Mouse (Mus musculus) lung, embryonic 16.5 days (tissue): ENCODE measurements at regions not wholly inside any gene's neighbourhood (a gene's known extent, or its start where the extent isn't known, plus 50 kb on each side); places are given as distances from the start of the nearest gene placed in this dataset.

Experiments
- ATAC-seq: fragments of 200-750 bp; cut with Nextera tagmentation; 2 replicates; pipeline ENCODE4 v1.8.0; 2017; ENCODE audit warnings: low read depth, mild to moderate bottlenecking, moderate library complexity
- H3K27ac ChIP-seq: fragments of 300-500 bp; sonication (generic); 2 replicates; pipeline ENCODE4 v1.5.1; 2014; ENCODE audit warnings: mild to moderate bottlenecking, control low read depth, low read length
- H3K27me3 ChIP-seq: fragments of 300-500 bp; sonication (generic); 2 replicates; pipeline ENCODE4 v1.6.1; 2014; ENCODE audit warnings: low read depth, low read length, mixed read lengths; ENCODE audit not compliant: control insufficient read depth, insufficient read depth
- H3K36me3 ChIP-seq: fragments of 300-500 bp; sonication (generic); 2 replicates; pipeline ENCODE4 v1.6.1; 2014; ENCODE audit warnings: low read length; ENCODE audit not compliant: control insufficient read depth, insufficient read depth
- H3K4me1 ChIP-seq: fragments of 300-500 bp; sonication (generic); replicated peaks from 2 replicates; pipeline ENCODE4 v1.6.1; 2014; ENCODE audit warnings: low read length, mixed read lengths; ENCODE audit not compliant: control insufficient read depth, insufficient read depth
- H3K4me2 ChIP-seq: fragments of 300-500 bp; sonication (generic); 2 replicates; pipeline ENCODE4 v1.6.1; 2014; ENCODE audit warnings: low read depth, low read length, control low read depth
- H3K4me3 ChIP-seq: fragments of 300-500 bp; sonication (generic); 2 replicates; pipeline ENCODE4 v1.5.1; 2014; ENCODE audit warnings: mild to moderate bottlenecking, low read length, control low read depth
- H3K9ac ChIP-seq: fragments of 300-500 bp; sonication (generic); 2 replicates; pipeline ENCODE4 v1.6.1; 2014; ENCODE audit warnings: low read length, control low read depth
- H3K9me3 ChIP-seq: fragments of 300-500 bp; sonication (generic); 2 replicates; pipeline ENCODE4 v1.6.1; 2016; ENCODE audit warnings: low read length; ENCODE audit not compliant: control insufficient read depth
- WGBS: fragments of 180-500 bp; shearing (Covaris S2); extraction: QIAGEN DNeasy Blood & Tissue Kit; methylation state at CpG from one replicate; pipeline ENCODE4 v1.1.7; 2014; 5-methylcytosine and 5-hydroxymethylcytosine counted together

- H3K9me3 ChIP-seq = no peaks in the 10 kb centered on the region
- WGBS = 55% methylated on average over 2 of the region's 2 CpGs
- no peak overlapping the region for H3K4me3 ChIP-seq
- H3K4me1 ChIP-seq = no peaks in the 10 kb centered on the region
- H3K9ac ChIP-seq = no peak overlapping the region
- ATAC-seq = no peak
- no peak overlapping the region for H3K27ac ChIP-seq
- H3K36me3 ChIP-seq = no peaks in the 10 kb centered on the region
- H3K4me2 ChIP-seq = no peak overlapping the region
- no peaks in the 10 kb centered on the region for H3K27me3 ChIP-seq
These were observed 819.6 kb downstream of the Gm9195 start for GRCm38 (mm10) chr14:71671994-71672393.

GRCm38 (mm10) chr14:71670435-71670834 lies 821.2 kb downstream of the Gm9195 start:
- WGBS = 0% methylated on average over 1 of the region's 1 CpGs
- Histone ChIP-seq H3K9ac (no peak overlapping the region), H3K27me3 (no peaks in the 10 kb centered on the region), H3K4me3 (no peak overlapping the region), H3K9me3 (no peaks in the 10 kb centered on the region), H3K27ac (no peak overlapping the region), H3K4me2 (no peak overlapping the region), H3K4me1 (no peaks in the 10 kb centered on the region), H3K36me3 (no peaks in the 10 kb centered on the region)
- peak; percentile 74; the same call in 1 of the 2 replicates for ATAC-seq

DNA sequence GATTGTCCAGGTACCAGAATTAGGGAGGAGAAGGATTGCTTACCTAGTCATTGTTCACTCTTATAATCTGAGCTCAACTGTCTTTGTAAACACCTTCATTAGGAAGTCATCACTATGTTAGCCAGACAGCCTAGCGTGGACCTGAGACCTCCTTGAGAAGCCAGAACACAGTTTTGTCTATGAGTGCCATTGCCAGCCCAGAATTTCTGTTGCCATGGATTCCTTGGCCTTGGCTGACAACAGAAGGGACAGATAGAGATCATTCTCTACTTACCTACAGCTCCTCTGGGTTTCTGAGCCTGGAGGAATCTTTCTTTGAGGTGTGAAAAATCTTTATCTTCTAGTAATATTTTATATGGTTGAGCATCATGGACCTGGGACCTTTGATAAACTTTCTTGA lies 825.0 kb downstream of the Gm9195 start:
- 70% methylated on average over 1 of the region's 1 CpGs for WGBS
- Histone ChIP-seq H3K9ac (no peak overlapping the region), H3K4me1 (no peaks in the 10 kb centered on the region), H3K27me3 (no peaks in the 10 kb centered on the region), H3K27ac (no peak overlapping the region), H3K9me3 (no peaks in the 10 kb centered on the region), H3K4me2 (no peak overlapping the region), H3K36me3 (no peaks in the 10 kb centered on the region), H3K4me3 (no peak overlapping the region)
- no peak for ATAC-seq

- no peak overlapping the region for H3K4me2 ChIP-seq
- no peaks in the 10 kb centered on the region for H3K36me3 ChIP-seq
- WGBS = 36% methylated on average over 2 of the region's 2 CpGs
- H3K27me3 ChIP-seq = no peaks in the 10 kb centered on the region
- ATAC-seq = no peak
- no peaks in the 10 kb centered on the region for H3K4me1 ChIP-seq
- H3K9ac ChIP-seq = no peak overlapping the region
- H3K27ac ChIP-seq = no peak overlapping the region
- no peak overlapping the region for H3K4me3 ChIP-seq
- no peaks in the 10 kb centered on the region for H3K9me3 ChIP-seq
These were observed 831.5 kb downstream of the Gm9195 start for GRCm38 (mm10) chr14:71660166-71660565.

DNA sequence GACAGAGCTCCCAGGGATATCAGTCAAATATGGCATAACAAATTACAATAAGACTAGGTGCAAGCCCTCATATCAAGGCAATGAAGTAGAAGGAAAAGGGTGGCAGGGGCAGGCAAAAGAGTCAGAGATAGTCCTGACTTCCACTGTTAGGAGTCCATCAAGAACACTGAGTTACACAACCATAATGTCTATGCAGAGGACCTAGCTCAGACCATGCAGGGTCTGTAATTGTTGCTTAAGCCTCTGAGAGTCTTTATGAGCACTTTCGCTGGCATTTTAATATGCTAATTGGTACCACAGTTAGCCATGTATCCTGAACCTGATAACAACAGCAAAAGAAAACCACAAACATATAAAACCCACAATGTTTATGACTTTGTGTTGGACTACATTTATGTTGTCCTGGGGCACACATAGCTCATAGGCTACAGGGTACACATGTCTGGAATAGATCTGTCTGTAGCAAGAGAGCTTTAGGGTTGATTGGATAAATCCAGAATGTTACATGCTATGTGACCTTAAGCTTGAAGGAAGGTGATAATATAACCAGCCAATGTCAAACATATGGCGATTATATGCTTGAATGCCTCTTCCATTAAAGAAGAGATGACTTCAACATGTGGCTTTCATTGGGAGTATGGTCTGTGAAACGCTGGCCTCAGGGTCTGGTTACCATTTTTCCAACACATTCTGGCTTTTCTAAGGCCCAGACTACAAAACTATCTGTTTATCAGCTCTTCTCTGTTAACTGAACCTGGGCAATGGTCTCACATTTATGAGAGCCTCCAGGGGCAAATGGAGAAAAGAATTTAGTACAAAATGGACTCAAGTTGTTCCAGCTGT lies 836.6 kb downstream of the Gm9195 start:
- WGBS = 74% methylated on average over 3 of the region's 3 CpGs
- Histone ChIP-seq H3K27ac (no peak overlapping the region), H3K4me3 (no peak overlapping the region), H3K4me1 (no peaks in the 10 kb centered on the region), H3K9ac (no peak overlapping the region), H3K27me3 (no peaks in the 10 kb centered on the region), H3K9me3 (no peaks in the 10 kb centered on the region), H3K4me2 (no peak overlapping the region), H3K36me3 (no peaks in the 10 kb centered on the region)
- no peak for ATAC-seq

GRCm38 (mm10) chr14:71642536-71642935 lies 849.1 kb downstream of the Gm9195 start:
- no peaks in the 10 kb centered on the region for H3K27me3 ChIP-seq
- ATAC-seq = no peak
- H3K9ac ChIP-seq = no peak overlapping the region
- no peaks in the 10 kb centered on the region for H3K36me3 ChIP-seq
- H3K27ac ChIP-seq = no peak overlapping the region
- no peaks in the 10 kb centered on the region for H3K4me1 ChIP-seq
- 83% methylated on average over 1 of the region's 1 CpGs for WGBS
- no peak overlapping the region for H3K4me3 ChIP-seq
- no peak overlapping the region for H3K4me2 ChIP-seq
- H3K9me3 ChIP-seq = no peaks in the 10 kb centered on the region

DNA sequence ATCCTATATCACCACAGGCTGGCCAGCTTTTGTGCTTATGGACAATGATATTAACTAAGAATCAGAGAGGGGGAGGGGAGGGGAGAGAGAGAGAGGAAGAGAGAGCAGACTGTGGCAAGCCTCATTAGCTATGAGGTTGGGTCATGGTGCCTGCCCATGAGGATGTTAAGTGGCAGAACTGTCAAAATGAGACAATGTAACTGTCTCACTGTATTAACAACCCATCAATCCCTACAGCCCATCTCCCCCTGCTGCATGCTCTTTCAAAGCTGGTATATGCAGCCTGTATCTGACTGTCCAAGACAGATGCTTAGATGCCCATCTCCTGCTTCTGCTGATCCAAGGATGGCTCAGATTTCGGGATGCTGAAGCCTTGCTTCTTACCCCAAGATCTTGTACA lies 852.6 kb downstream of the Gm9195 start:
- no peaks in the 10 kb centered on the region for H3K27me3 ChIP-seq
- no peaks in the 10 kb centered on the region for H3K4me1 ChIP-seq
- no peaks in the 10 kb centered on the region for H3K36me3 ChIP-seq
- ATAC-seq = no peak
- 65% methylated on average over 1 of the region's 1 CpGs for WGBS
- no peak overlapping the region for H3K9ac ChIP-seq
- no peak overlapping the region for H3K27ac ChIP-seq
- H3K4me3 ChIP-seq = no peak overlapping the region
- no peak overlapping the region for H3K4me2 ChIP-seq
- no peaks in the 10 kb centered on the region for H3K9me3 ChIP-seq

DNA sequence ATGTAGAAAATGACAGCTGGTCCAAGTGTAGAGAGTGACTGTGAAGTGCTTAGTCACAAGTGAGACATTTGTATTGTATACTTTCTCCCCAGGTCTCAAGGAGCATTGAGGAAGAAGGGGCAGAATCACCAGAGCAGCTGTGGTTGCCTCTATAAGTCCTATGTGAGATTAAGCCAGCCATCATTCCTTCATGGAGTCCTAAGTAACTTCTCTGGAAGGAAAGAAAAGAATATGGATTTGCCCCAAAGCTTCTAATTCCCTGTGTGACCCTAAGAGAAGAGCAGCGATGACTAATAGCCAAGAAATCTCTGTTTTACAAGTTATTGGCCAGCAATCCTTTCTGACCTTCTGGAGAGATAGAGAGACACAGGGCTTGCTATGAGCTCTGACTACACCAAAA lies 856.5 kb downstream of the Gm9195 start:
- Histone ChIP-seq H3K4me2 (no peak overlapping the region), H3K4me3 (no peak overlapping the region), H3K36me3 (no peaks in the 10 kb centered on the region), H3K9me3 (no peaks in the 10 kb centered on the region), H3K27me3 (no peaks in the 10 kb centered on the region), H3K27ac (no peak overlapping the region), H3K4me1 (no peaks in the 10 kb centered on the region), H3K9ac (no peak overlapping the region)
- WGBS = 81% methylated on average over 1 of the region's 1 CpGs
- no peak for ATAC-seq

DNA sequence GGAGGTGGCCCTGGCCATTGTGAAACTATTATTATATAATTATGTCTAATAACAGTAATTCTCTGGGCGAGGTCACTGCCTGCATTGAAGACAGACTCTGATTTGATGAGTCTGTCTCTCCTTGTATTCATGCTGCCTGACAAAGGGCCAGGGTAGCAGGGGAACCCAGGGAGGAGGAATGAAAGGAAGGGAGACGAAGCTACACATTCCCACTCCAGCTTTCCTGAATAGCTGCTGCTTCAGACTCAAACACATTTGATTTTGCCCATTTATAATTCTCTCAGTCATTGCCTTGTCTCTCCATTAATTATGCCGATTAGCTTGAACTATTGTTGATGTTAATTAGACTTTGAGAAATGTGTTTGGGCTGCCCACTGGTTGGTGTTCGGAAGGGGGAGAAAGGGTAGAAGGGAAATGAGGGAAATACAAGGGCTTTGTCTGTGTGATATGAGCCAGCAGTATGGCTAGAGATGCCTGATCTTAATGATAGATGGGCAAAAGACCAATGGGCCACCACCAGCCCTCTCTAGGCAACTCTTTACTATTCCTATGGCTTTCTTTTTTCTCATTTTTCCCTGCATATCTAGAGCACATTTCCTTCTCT lies 881.8 kb downstream of the Gm9195 start:
- no peak for ATAC-seq
- H3K27me3 ChIP-seq = no peaks in the 10 kb centered on the region
- no peaks in the 10 kb centered on the region for H3K4me1 ChIP-seq
- no peaks in the 10 kb centered on the region for H3K36me3 ChIP-seq
- H3K4me2 ChIP-seq = no peak overlapping the region
- H3K9me3 ChIP-seq = no peaks in the 10 kb centered on the region
- H3K9ac ChIP-seq = no peak overlapping the region
- 64% methylated on average over 4 of the region's 4 CpGs for WGBS
- H3K27ac ChIP-seq = no peak overlapping the region
- no peak overlapping the region for H3K4me3 ChIP-seq
